Mouse (Mus musculus): ENCODE measurements at regions not wholly inside any gene's neighbourhood (a gene's known extent, or its start where the extent isn't known, plus 50 kb on each side); places are given as distances from the start of the nearest gene placed in this dataset.

DNA sequence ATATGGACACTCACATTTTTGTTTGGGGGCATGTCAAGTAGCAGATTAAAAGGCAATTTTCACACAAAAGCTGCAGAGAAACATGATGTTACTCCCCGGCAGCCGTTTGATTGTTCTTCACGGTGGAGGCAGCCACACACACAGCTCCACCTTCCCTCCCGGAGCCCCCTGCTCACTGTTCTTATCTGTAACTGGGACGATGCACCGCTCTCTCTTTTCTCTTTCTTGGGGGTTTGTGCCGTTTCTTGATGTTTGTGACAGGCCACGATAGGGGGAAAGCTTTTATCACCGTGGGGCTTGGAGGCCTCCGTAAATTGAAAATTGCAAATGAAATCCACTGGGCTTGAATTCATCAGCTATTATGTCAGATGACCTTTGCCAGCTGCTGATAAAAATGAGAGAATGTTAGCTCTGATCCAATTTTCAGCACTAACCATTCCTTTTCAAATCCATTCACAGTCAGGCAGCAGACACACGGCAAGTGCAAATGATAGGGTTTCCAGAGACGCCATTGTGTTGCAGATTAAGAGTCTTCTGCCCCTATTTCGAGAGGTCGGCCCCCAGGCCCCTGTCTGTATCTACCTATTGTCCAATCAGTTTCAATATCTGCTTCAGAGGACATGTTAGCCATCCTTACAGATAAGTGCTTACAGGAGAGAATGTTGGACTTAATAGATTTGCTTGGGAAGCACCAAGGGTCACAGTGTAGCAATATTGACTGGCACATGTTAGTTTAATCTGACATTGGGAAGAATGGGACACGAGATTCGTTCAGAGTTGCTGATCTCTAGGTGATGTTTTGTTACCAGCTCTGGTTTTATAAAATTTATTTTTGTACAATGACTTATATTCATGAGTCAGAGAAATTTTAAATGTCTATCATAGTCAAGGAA lies 168.1 kb upstream of the Sox2 start:
- TF ChIP-seq CTCF (conservative IDR thresholded peaks at IDR 0.05; ENCODE audit: insufficient read depth, insufficient read length, low read depth, low read length): no peak
- no peak for TF ChIP-seq POLR2A (IDR thresholded peaks at IDR 0.05; ENCODE audit: low read depth, low read length)
